Mouse (Mus musculus): ENCODE data around the gene Ttll1. TPM values are rescaled to one million over a fixed set of nuclear protein-coding genes. Genes with fewer than 3 reads are reported as not detected.
"Not testable (repeated sequence)": the region's sequence is repeated elsewhere in the genome, so short reads cannot be mapped to it uniquely, and the experiment has no call there.

Ttll1 gene
- total and polyA plus RNA-seq, 3 experiments = 2.3 to 12.3 (median 6.5) TPM

GRCm38 (mm10) chr15:83464905-83465650 lies 45.6 kb downstream of the Ttll1 start:
- Histone ChIP-seq H3K27me3 (ENCODE audit: insufficient read depth, low read length) (peaks cover 11% of the 10 kb centered on the region), H3K9me3 (replicated peaks) (no peaks in the 10 kb centered on the region), H3K4me3 (ENCODE audit: low read depth, low read length) (peak overlapping the region; percentile 83; the same call in 1 of the 2 replicates), H3K36me3 (replicated peaks) (peaks cover 22% of the 10 kb centered on the region), H3K4me1 (ENCODE audit: insufficient read depth, low read depth, low read length) (peaks cover 51% of the 10 kb centered on the region)
- TF ChIP-seq CTCF (IDR thresholded peaks at IDR 0.05; ENCODE audit: low read depth, low read length) (no peak), TAL1 (conservative IDR thresholded peaks at IDR 0.05; ENCODE audit: low read depth, low read length) (no peak), GATA1 (IDR thresholded peaks at IDR 0.05; ENCODE audit: borderline replicate concordance, low read length) (no peak), POLR2AphosphoS5 (IDR thresholded peaks at IDR 0.05; ENCODE audit: insufficient replicate concordance, low read depth, low read length) (no peak), GATA2 (IDR thresholded peaks at IDR 0.05; ENCODE audit: borderline replicate concordance, low read depth, low read length) (no peak)
- DNase-seq (ENCODE audit: low spot score) (no peak), ATAC-seq (ENCODE audit: extremely low read depth, insufficient number of reproducible peaks, low FRiP score, poor library complexity, severe bottlenecking) (peak; percentile 2; the same call in 1 of the 2 replicates)

- DNase-seq (ENCODE audit: low spot score) = peak; percentile 98
- Histone ChIP-seq H3K9me3 (replicated peaks) (no peaks in the 10 kb centered on the region), H3K4me3 (ENCODE audit: low read depth, low read length) (peak within 1 kb of the TSS; percentile 83), H3K27me3 (ENCODE audit: insufficient read depth, low read length) (peaks cover 3% of the 10 kb centered on the region), H3K4me1 (ENCODE audit: insufficient read depth, low read depth, low read length) (peaks cover 44% of the 10 kb centered on the region), H3K36me3 (replicated peaks) (peaks cover 27% of the 10 kb centered on the region)
- TF ChIP-seq POLR2AphosphoS5 (IDR thresholded peaks at IDR 0.05; ENCODE audit: insufficient replicate concordance, low read depth, low read length) (no peak), TAL1 (conservative IDR thresholded peaks at IDR 0.05; ENCODE audit: low read depth, low read length) (no peak), CTCF (IDR thresholded peaks at IDR 0.05; ENCODE audit: low read depth, low read length) (no peak), GATA2 (IDR thresholded peaks at IDR 0.05; ENCODE audit: borderline replicate concordance, low read depth, low read length) (no peak), GATA1 (IDR thresholded peaks at IDR 0.05; ENCODE audit: borderline replicate concordance, low read length) (no peak)
- peak; percentile 97 for ATAC-seq (ENCODE audit: extremely low read depth, insufficient number of reproducible peaks, low FRiP score, poor library complexity, severe bottlenecking)
These were observed 46.4 kb downstream of the Ttll1 start, which contains the start of gene Pacsin2 for GRCm38 (mm10) chr15:83464083-83464904. Gene Pacsin2, minus strand, starts transcription at chr15:83464606.

- DNase-seq (ENCODE audit: low spot score) (peak; percentile 51), ATAC-seq (ENCODE audit: extremely low read depth, insufficient number of reproducible peaks, low FRiP score, poor library complexity, severe bottlenecking) (no peak)
- peaks cover 42% of the 10 kb centered on the region for H3K4me1 ChIP-seq (ENCODE audit: insufficient read depth, low read depth, low read length)
These were observed 47.2 kb downstream of the Ttll1 start for GRCm38 (mm10) chr15:83463369-83464082.

GRCm38 (mm10) chr15:83462349-83462748 lies 48.3 kb downstream of the Ttll1 start:
- H3K4me1 ChIP-seq (ENCODE audit: insufficient read depth, low read depth, low read length) = peaks cover 41% of the 10 kb centered on the region
- not testable (repeated sequence) for H3K4me3 ChIP-seq (ENCODE audit: low read depth, low read length); H3K9me3 ChIP-seq (replicated peaks); DNase-seq (ENCODE audit: low spot score); ATAC-seq (ENCODE audit: extremely low read depth, insufficient number of reproducible peaks, low FRiP score, poor library complexity, severe bottlenecking); H3K27me3 ChIP-seq (ENCODE audit: insufficient read depth, low read length)
- peaks cover 34% of the 10 kb centered on the region for H3K36me3 ChIP-seq (replicated peaks)

More at GRCm38 (mm10) chr15:83463369-83464082, 47.2 kb downstream of the Ttll1 start:
- Histone ChIP-seq H3K4me3 (ENCODE audit: low read depth, low read length) (peak overlapping the region; percentile 83), H3K9me3 (replicated peaks) (no peaks in the 10 kb centered on the region), H3K36me3 (replicated peaks) (peaks cover 30% of the 10 kb centered on the region), H3K27me3 (ENCODE audit: insufficient read depth, low read length) (no peaks in the 10 kb centered on the region)
- TF ChIP-seq GATA2 (IDR thresholded peaks at IDR 0.05; ENCODE audit: borderline replicate concordance, low read depth, low read length) (no peak), GATA1 (IDR thresholded peaks at IDR 0.05; ENCODE audit: borderline replicate concordance, low read length) (no peak), POLR2AphosphoS5 (IDR thresholded peaks at IDR 0.05; ENCODE audit: insufficient replicate concordance, low read depth, low read length) (no peak), TAL1 (conservative IDR thresholded peaks at IDR 0.05; ENCODE audit: low read depth, low read length) (no peak), CTCF (IDR thresholded peaks at IDR 0.05; ENCODE audit: low read depth, low read length) (no peak)

- ATAC-seq (ENCODE audit: extremely low read depth, insufficient number of reproducible peaks, low FRiP score, poor library complexity, severe bottlenecking) = no peak
- no peak overlapping the region for H3K4me3 ChIP-seq (ENCODE audit: low read depth, low read length)
- no peak for DNase-seq (ENCODE audit: low spot score)
- peaks cover 40% of the 10 kb centered on the region for H3K36me3 ChIP-seq (replicated peaks)
- no peaks in the 10 kb centered on the region for H3K27me3 ChIP-seq (ENCODE audit: insufficient read depth, low read length)
- TF ChIP-seq POLR2AphosphoS5 (IDR thresholded peaks at IDR 0.05; ENCODE audit: insufficient replicate concordance, low read depth, low read length) (no peak), GATA2 (IDR thresholded peaks at IDR 0.05; ENCODE audit: borderline replicate concordance, low read depth, low read length) (no peak), GATA1 (IDR thresholded peaks at IDR 0.05; ENCODE audit: borderline replicate concordance, low read length) (no peak), CTCF (IDR thresholded peaks at IDR 0.05; ENCODE audit: low read depth, low read length) (no peak), TAL1 (conservative IDR thresholded peaks at IDR 0.05; ENCODE audit: low read depth, low read length) (no peak)
- H3K9me3 ChIP-seq (replicated peaks) = no peaks in the 10 kb centered on the region
- peaks cover 34% of the 10 kb centered on the region for H3K4me1 ChIP-seq (ENCODE audit: insufficient read depth, low read depth, low read length)
These were observed 49.8 kb downstream of the Ttll1 start for GRCm38 (mm10) chr15:83460891-83461290.

- Histone ChIP-seq H3K36me3 (replicated peaks) (peaks cover 44% of the 10 kb centered on the region), H3K9me3 (replicated peaks) (no peaks in the 10 kb centered on the region), H3K27me3 (ENCODE audit: insufficient read depth, low read length) (no peaks in the 10 kb centered on the region), H3K4me3 (ENCODE audit: low read depth, low read length) (no peak overlapping the region), H3K4me1 (ENCODE audit: insufficient read depth, low read depth, low read length) (peaks cover 28% of the 10 kb centered on the region)
- DNase-seq (ENCODE audit: low spot score) (no peak), ATAC-seq (ENCODE audit: extremely low read depth, insufficient number of reproducible peaks, low FRiP score, poor library complexity, severe bottlenecking) (no peak)
- TF ChIP-seq CTCF (IDR thresholded peaks at IDR 0.05; ENCODE audit: low read depth, low read length) (no peak), GATA1 (IDR thresholded peaks at IDR 0.05; ENCODE audit: borderline replicate concordance, low read length) (no peak), POLR2AphosphoS5 (IDR thresholded peaks at IDR 0.05; ENCODE audit: insufficient replicate concordance, low read depth, low read length) (no peak), TAL1 (conservative IDR thresholded peaks at IDR 0.05; ENCODE audit: low read depth, low read length) (no peak), GATA2 (IDR thresholded peaks at IDR 0.05; ENCODE audit: borderline replicate concordance, low read depth, low read length) (no peak)
These were observed 53.2 kb downstream of the Ttll1 start for GRCm38 (mm10) chr15:83457541-83457940.
